Mouse (Mus musculus) kidney, postnatal 0 days (tissue): ENCODE data around the gene Rpl27a. TPM values are rescaled to one million over a fixed set of nuclear protein-coding genes. Genes with fewer than 3 reads are reported as not detected.

Experiments used
- ATAC-seq: fragments of 200-750 bp; cut with Nextera tagmentation; replicated peaks from 2 replicates; pipeline ENCODE4 v1.8.0; 2017; ENCODE audit warnings: low read depth, moderate number of reproducible peaks, moderate TSS enrichment, moderate library complexity; ENCODE audit not compliant: low FRiP score
- DNase-seq: peaks from one replicate; pipeline ENCODE4 v3.0.0-alpha.2; 2016; ENCODE audit warnings: low spot score
- H3K27ac ChIP-seq: fragments of 300-500 bp; sonication (generic); 2 replicates; pipeline ENCODE4 v1.5.1; 2014; ENCODE audit warnings: mild to moderate bottlenecking
- H3K27me3 ChIP-seq: fragments of 300-500 bp; sonication (generic); 2 replicates; pipeline ENCODE4 v1.6.1; 2014; ENCODE audit warnings: low read length, mixed read lengths; ENCODE audit not compliant: insufficient read depth
- H3K36me3 ChIP-seq: fragments of 300-500 bp; sonication (generic); 2 replicates; pipeline ENCODE4 v1.6.1; 2014; ENCODE audit warnings: low read length, mixed read lengths; ENCODE audit not compliant: insufficient read depth
- H3K4me1 ChIP-seq: fragments of 300-500 bp; sonication (generic); replicated peaks from 2 replicates; pipeline ENCODE4 v1.6.1; 2014; ENCODE audit warnings: antibody characterized with exemption, low read length, mixed read lengths; ENCODE audit not compliant: insufficient read depth
- H3K4me2 ChIP-seq: fragments of 300-500 bp; sonication (generic); 2 replicates; pipeline ENCODE4 v1.6.1; 2014; ENCODE audit warnings: mild to moderate bottlenecking, low read length, moderate library complexity, mixed read lengths
- H3K4me3 ChIP-seq: fragments of 300-500 bp; sonication (generic); replicated peaks from 2 replicates; pipeline ENCODE4 v1.5.1; 2014; ENCODE audit warnings: low read depth, low read length
- H3K9ac ChIP-seq: fragments of 300-500 bp; sonication (generic); 2 replicates; pipeline ENCODE4 v1.6.1; 2014; ENCODE audit warnings: low read depth, low read length
- H3K9me3 ChIP-seq: fragments of 300-500 bp; sonication (generic); replicated peaks from 2 replicates; pipeline ENCODE4 v1.6.1; 2016; ENCODE audit warnings: low read length, inconsistent platforms, mixed read lengths
- CTCF ChIP-seq: IDR thresholded peaks from 2 replicates; pipeline ENCODE4 v1.5.1; 2016; ENCODE audit warnings: antibody characterized with exemption, low read depth, mild to moderate bottlenecking, moderate library complexity
- WGBS: fragments of 180-500 bp; shearing (Covaris S2); extraction: QIAGEN DNeasy Blood & Tissue Kit; methylation state at CpG from one replicate; pipeline ENCODE4 v1.1.7; 2014; 5-methylcytosine and 5-hydroxymethylcytosine counted together
- polyA plus RNA-seq: library from polyadenylated mRNA; unstranded; fragments of >200 nt; fragmentation: Nextera tagmentation; extraction: Ambion mirVana; gene quantifications from 2 replicates; pipeline ENCODE4 v1.2.1, GENCODE M21; 2015

Rpl27a gene
- polyA plus RNA-seq, 1 experiment from 2014 or later, result 166 TPM

DNA sequence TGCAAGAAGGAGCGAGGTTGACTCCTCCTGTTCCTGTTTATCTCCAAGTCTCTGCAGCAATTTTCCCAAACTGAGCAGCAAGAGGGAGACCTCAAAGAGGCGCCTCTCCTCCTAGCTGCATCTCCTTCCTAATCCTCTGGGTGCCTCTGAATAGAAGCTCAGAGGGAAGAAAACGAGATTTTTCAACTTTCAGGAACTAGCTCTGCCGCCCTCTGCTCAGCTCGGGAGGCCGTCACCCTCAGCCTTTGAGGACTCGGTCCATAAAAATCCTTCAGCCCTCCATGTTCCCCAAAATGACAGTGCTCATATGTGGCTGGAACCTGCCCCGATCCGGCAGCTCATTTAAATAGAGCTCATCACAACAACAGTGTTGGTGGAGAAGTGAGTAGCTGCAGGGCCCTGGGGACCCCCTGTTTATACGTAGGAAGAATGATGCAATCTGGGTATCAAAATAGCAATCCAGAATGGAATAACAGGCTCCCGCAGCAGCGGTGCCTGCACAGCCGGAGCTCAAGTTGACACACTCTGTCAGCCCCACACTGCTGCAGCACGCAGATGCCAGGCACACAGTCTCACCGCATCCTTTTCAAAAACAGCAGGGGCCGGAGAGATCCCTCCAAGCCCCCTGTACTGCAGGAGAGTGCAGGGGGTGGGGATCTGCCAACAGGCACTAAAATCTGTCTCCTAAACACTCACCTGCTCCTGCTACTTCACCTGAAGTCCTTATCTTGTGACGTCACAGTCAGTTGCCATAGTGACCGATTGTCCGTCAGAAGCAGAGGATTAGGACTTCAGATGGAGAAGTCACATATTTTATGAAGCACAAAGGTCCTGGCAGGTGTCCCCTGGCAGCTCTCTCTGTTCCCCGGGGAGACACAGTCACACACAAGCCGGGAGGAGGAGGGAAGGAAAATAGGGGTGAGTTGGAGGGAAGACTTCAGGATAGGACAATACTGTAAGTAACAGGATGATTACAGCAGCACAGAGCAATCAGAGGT lies 25.3 kb upstream of the Rpl27a start:
- no peaks in the 10 kb centered on the region for H3K27me3 ChIP-seq
- WGBS, result 10% methylated on average over 21 of the region's 21 CpGs
- no peaks in the 10 kb centered on the region for H3K36me3 ChIP-seq
- H3K4me1 ChIP-seq, result peaks cover 5% of the 10 kb centered on the region; the same call in 1 of the 2 replicates
- H3K4me3 ChIP-seq, result no peak overlapping the region; the same call in 1 of the 2 replicates
- peak; percentile 16 for DNase-seq
- H3K9ac ChIP-seq, result no peak overlapping the region
- no peak; the same call in 1 of the 2 replicates for ATAC-seq
- TF ChIP-seq CTCF, result no peak
- H3K4me2 ChIP-seq, result peak overlapping the region; percentile 42
- no peaks in the 10 kb centered on the region for H3K9me3 ChIP-seq
- no peak overlapping the region for H3K27ac ChIP-seq

DNA sequence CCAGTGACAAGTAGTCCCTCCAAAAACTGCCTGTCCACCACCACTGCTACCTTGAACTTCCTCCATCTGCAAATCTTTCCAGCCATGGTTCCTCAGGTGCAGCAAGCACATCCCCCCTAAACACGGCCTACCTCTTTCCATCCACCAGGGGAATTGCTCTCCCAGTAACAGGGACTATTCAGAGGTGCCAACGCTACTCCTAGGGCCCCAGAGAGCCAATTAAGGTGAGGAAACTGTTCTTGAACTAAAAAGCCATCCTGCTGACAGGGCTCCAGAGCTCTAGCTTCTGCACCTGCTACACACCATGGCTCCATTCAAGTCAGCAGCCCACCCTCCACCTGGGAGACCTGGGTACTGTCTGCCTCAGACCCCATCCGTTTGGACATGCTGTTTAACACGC lies 21.4 kb upstream of the Rpl27a start:
- H3K9me3 ChIP-seq, result no peaks in the 10 kb centered on the region
- no peak overlapping the region for H3K4me3 ChIP-seq
- no peak for ATAC-seq
- whole genome bisulfite sequencing, result 57% methylated on average over 4 of the region's 4 CpGs
- H3K36me3 ChIP-seq, result no peaks in the 10 kb centered on the region
- no peaks in the 10 kb centered on the region for H3K27me3 ChIP-seq
- no peak for DNase-seq
- no peak overlapping the region for H3K27ac ChIP-seq
- H3K4me2 ChIP-seq, result no peak overlapping the region
- no peak overlapping the region for H3K9ac ChIP-seq
- H3K4me1 ChIP-seq, result peaks cover 5% of the 10 kb centered on the region; the same call in 1 of the 2 replicates
- no peak for TF ChIP-seq CTCF

GRCm38 (mm10) chr7:109507119-109507518 lies 11.8 kb upstream of the Rpl27a start:
- ATAC-seq, result 0 out of 2 replicates have a peak, but pooled peaks have one; percentile 46
- Histone ChIP-seq H3K9me3 (no peaks in the 10 kb centered on the region), H3K4me3 (no peak overlapping the region), H3K4me1 (no peaks in the 10 kb centered on the region), H3K27ac (no peak overlapping the region), H3K9ac (no peak overlapping the region), H3K36me3 (no peaks in the 10 kb centered on the region), H3K4me2 (no peak overlapping the region), H3K27me3 (no peaks in the 10 kb centered on the region)
- no peak for TF ChIP-seq CTCF
- DNase-seq, result peak; percentile 28
- WGBS, result 7% methylated on average over 8 of the region's 8 CpGs

- TF ChIP-seq CTCF, result no peak
- DNase-seq, result no peak
- 51% methylated on average over 9 of the region's 9 CpGs for WGBS
Measured at GRCm38 (mm10) chr7:109507572-109507971, 11.4 kb upstream of the Rpl27a start.

GRCm38 (mm10) chr7:109508034-109508433 lies 10.9 kb upstream of the Rpl27a start, which contains the start of gene Trim66:
Gene Trim66, minus strand, starts transcription at chr7:109508134.
- no peak within 1 kb of the TSS for H3K27ac ChIP-seq
- no peak within 1 kb of the TSS for H3K9ac ChIP-seq
- TF ChIP-seq CTCF, result no peak
- 84% methylated on average over 4 of the region's 4 CpGs for WGBS
- no peak within 1 kb of the TSS for H3K4me3 ChIP-seq
- no peak within 1 kb of the TSS for H3K4me2 ChIP-seq
- H3K27me3 ChIP-seq, result no peaks in the 10 kb centered on the region
- ATAC-seq (no peak), DNase-seq (no peak)
- no peaks in the 10 kb centered on the region for H3K36me3 ChIP-seq
- H3K4me1 ChIP-seq, result no peaks in the 10 kb centered on the region
- no peaks in the 10 kb centered on the region for H3K9me3 ChIP-seq

More at GRCm38 (mm10) chr7:109507572-109507971, 11.4 kb upstream of the Rpl27a start:
- ATAC-seq, result no peak
- Histone ChIP-seq H3K9me3 (no peaks in the 10 kb centered on the region), H3K27ac (no peak overlapping the region), H3K4me3 (no peak overlapping the region), H3K27me3 (no peaks in the 10 kb centered on the region), H3K9ac (no peak overlapping the region), H3K4me1 (no peaks in the 10 kb centered on the region), H3K4me2 (no peak overlapping the region), H3K36me3 (no peaks in the 10 kb centered on the region)

- DNase-seq (no peak), ATAC-seq (no peak)
- Histone ChIP-seq H3K9me3 (no peaks in the 10 kb centered on the region), H3K36me3 (no peaks in the 10 kb centered on the region), H3K9ac (no peak overlapping the region), H3K27me3 (no peaks in the 10 kb centered on the region), H3K27ac (no peak overlapping the region), H3K4me1 (no peaks in the 10 kb centered on the region), H3K4me3 (no peak overlapping the region), H3K4me2 (no peak overlapping the region)
- WGBS, result 60% methylated on average over 2 of the region's 2 CpGs
- no peak for TF ChIP-seq CTCF
Measured at GRCm38 (mm10) chr7:109510799-109511198, 8.1 kb upstream of the Rpl27a start.
